Mouse (Mus musculus) heart, postnatal 25 days (tissue): ENCODE results near the gene Cnot6. TPM values are rescaled to one million over a fixed set of nuclear protein-coding genes. Genes with fewer than 3 reads are reported as not detected.

Source experiments
- DNase-seq: peaks from one replicate; pipeline ENCODE4 v3.0.0; 2022; ENCODE audit warnings: low spot score
- intact Hi-C: fragments of 180-260 bp; cut with DNase I; formaldehyde crosslinking; loops from one replicate; pipeline ENCODE4 v1.15.1; 2025
- total RNA-seq, 2 experiments: library from RNA; stranded (reverse); gene quantifications; 2 replicates each; pipeline ENCODE4 v1.2.3; 2021

Gene Cnot6
- total RNA-seq, 2 experiments from 2014 or later: 20.9 to 25.0 TPM

GRCm38 (mm10) chr11:49658791-49659469 is 53.6 kb downstream of the Cnot6 start:
- intact Hi-C loops: no loop called here
- DNase-seq: no peak

DNA sequence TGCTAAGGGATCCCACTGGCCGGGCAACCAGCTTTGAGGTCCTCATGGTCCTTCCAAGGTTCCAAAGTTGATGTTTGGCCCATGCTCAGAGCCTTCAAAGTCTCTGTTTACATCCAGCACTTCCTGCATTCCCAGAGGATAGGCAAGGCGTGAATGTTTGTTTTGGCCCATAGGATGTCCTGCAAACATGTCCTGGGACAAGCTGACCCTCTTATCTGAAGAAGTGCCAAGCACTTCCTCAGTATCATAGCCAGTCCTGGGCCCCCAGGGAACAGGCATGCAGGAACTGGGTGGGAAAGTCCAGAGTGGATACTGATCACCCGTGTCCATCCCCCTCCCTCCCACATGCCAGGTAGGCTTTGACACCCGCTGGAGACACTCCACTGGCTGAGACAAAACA is 54.5 kb downstream of the Cnot6 start:
- intact Hi-C loops: no loop called here
- DNase-seq: no peak

GRCm38 (mm10) chr11:49655501-49655900 is 57.0 kb downstream of the Cnot6 start:
- intact Hi-C loops: no loop called here
- DNase-seq: no peak

DNA sequence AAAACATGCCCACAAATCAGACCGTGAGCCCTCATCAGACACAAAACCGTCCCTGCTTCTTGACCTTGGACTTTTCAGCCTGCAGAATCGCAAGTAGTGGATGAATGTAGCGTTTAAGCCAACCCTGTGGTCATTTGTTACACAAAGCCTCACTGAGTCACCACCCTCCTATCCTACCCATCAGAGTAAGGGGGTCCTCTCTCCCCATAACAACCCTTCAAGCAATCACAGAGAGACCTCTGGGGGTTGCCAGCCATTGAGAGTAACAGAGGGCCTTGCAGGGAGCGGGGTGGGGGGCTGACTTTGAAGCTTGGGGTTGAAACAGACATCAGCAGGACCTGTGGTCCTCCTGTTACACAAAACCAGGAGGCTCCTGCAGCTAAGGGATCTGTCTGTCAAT is 57.9 kb downstream of the Cnot6 start:
- intact Hi-C loops: loop anchor here (5.0 kb wide), 1 partner anchor 193 kb away; the partner anchor contains the start of gene Mapk9

DNA sequence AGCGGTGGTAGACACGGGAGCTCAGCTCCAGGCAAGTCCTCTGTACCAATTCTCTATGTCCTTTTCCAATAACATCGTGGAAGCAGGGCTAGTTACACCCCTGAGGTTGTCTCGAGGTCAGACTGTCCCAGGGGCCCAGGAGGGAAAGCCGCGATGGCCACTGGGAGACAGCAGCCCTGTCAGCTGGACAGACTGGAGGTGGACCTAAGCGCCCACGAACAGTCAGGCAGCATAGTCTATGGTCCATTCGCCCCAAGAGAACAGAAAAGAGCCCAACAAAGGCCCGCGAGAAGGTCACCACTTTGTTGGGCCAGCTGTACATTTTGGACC is 59.5 kb downstream of the Cnot6 start:
- intact Hi-C loops: loop anchor here (5.0 kb wide), 1 partner anchor 194 kb away; the partner anchor contains the start of gene Mapk9
- DNase-seq: no peak

More for the DNA sequence above, 57.9 kb downstream of the Cnot6 start:
- DNase-seq: no peak

DNA sequence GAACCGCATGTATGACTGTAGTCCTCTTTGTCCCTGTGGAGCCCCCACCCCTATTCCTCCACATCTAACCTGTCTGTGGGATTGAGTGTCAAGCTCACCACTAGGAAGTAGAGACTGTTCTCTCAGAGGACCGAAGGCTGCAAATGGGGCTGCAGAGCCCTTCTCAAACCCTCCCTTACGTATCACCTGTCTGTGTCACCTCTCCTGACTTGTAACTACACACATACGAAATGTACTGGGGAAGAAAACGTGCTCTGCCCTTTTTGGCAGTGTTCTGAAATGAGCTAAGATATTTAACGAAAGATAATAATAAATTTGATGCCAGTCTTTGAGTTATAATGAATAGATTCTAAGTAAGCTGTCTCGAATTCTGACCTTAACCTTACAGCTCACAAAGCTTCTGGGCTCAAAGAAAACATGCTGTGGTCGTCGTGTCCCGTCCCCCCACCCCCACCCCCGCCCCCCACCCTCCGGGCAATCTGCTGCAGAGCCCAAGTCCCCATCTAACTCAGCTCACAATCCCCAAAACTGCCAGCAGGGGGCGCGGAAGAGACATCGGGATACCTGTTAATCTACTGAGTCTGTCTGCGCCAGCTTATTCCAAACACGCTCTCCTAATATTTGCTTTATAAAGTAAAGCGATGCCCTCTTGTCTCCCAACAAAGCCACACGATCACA is 60.0 kb downstream of the Cnot6 start:
- DNase-seq: peak; percentile 42
- intact Hi-C loops: loop anchor here (1.0 to 5.0 kb wide), 2 partner anchors 195 to 217 kb away; partner anchors contain the start of gene Mapk9

DNA sequence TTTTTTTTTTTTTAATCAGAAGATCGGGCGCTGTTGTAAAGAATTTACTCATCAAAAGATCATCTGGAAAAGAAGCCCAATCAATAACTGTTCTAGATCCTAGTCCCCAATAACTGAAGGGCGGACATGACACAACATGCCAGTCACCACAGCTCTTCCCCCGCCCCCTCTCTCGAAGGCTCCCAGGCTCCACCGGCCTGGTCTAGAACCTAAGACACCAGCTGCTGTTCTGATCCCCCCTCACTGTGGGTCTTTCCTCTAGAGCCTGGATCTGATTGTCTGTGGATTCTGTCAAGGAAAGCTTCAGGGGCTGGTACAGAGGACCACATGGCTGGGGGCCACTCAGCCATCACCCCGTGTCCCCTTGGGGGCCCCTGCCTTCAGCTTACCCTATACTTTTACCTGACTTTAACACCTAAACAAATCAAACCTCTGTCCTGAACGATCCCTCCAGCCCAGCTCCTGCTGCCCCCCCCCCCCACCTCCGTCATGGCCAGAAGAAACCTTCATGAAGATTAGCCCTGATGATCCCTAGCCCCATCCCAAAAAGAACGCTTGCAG is 60.7 kb downstream of the Cnot6 start:
- DNase-seq: no peak
- intact Hi-C loops: loop anchor here (1.0 to 5.0 kb wide), 2 partner anchors 195 to 217 kb away; partner anchors contain the start of gene Mapk9

- intact Hi-C loops: loop anchor here (5.0 kb wide), 1 partner anchor 196 kb away; the partner anchor contains the start of gene Mapk9
- DNase-seq: no peak
Measured at GRCm38 (mm10) chr11:49650994-49651761, 61.3 kb downstream of the Cnot6 start.

DNA sequence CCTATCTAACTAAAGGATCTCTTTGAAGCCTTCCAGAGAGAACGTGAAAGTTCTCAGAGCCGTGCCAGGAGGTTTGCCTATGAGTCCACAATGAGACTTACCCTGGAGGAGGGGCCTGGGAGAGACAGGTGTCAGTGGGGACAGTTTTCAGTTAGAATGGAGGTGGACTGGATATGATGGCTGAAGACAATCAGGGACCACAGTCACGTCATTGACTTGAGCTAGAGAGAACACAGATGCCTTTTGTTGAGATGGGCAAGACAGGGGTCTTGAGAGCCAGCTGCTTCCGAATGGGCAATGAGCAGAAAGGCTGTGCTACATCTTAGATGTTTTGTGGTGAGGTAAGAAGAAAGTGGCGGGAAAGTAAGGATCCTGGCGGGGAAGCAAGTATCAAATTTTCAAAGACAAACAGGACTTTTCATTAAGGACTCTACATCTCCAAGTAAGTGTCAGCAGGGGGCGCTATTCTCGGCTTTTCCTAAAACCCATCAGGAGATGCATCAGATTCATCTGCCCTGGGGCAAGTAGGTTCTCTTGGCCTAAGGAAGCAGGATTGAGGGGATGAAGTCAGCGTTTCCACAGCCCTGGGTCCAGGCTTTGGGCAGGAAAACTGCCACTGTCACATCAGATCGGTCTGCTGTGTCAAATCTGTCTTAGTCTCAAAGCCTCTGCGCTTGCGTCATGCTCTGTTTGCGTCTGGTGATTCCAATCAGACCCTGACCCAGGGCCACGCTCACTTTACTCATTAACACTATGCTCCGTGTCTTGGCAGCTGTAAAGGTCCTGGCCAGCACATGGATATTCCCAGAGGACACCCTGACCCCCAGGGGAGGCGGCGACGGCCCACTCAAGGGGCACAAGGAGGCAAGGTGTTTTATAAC is 62.2 kb downstream of the Cnot6 start:
- intact Hi-C loops: loop anchor here (5.0 kb wide), 1 partner anchor 197 kb away; the partner anchor contains the start of gene Mapk9
- DNase-seq: no peak

- no peak for DNase-seq
- intact Hi-C loops: no loop called here
Measured at GRCm38 (mm10) chr11:49645677-49646076, 66.8 kb downstream of the Cnot6 start.

DNA sequence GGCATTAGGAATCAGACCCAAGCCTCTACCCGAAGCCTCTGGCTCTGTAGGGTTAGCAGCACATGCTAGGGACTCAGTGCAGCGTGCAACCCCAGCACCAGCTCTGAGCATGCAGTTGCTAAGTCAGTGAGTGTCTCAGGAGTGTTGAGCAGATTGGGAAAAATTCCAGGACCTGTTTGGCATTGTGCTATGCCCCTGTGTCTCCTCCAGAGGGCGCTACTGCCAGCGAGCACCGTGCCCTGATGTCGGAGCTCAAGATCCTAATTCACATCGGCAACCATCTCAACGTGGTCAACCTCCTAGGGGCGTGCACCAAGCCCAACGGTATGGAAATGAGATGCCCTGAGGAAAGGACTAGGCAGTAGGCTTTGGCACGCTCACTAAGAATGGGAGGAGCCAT is 76.1 kb downstream of the Cnot6 start:
- DNase-seq: no peak
- intact Hi-C loops: no loop called here

- intact Hi-C loops: no loop called here
- no peak for DNase-seq
Measured at GRCm38 (mm10) chr11:49635671-49636070, 76.9 kb downstream of the Cnot6 start.

GRCm38 (mm10) chr11:49634101-49634500 is 78.4 kb downstream of the Cnot6 start:
- no peak for DNase-seq
- intact Hi-C loops: loop anchor here (5.0 kb wide), 1 partner anchor 37 kb away; no protein-coding TSS in a partner anchor

DNA sequence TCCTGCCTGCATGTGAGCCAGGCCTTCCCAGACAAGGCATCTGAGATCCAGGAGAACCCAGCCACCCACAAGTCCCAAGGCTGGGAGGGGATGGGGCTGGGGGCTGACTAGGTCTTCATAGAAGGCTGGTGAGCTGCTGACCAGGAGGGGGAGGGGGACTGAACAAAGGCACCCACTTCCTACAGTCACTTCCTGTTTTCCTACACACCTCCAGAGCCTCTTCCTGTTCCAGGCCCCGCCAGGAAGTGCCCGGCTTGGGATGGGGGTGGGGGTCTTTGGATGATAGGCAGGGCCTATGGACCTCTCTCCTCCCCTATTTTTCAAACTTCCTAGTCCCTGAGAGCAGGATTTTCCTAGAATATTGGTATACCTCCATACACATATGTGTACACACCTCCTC is 80.3 kb downstream of the Cnot6 start:
- intact Hi-C loops: loop anchor here (5.0 kb wide), 1 partner anchor 35 kb away; no protein-coding TSS in a partner anchor
- DNase-seq: no peak

- intact Hi-C loops: loop anchor here (5.0 kb wide), 1 partner anchor 34 kb away; no protein-coding TSS in a partner anchor
- DNase-seq: no peak
Measured at GRCm38 (mm10) chr11:49631154-49631553, 81.4 kb downstream of the Cnot6 start.

DNA sequence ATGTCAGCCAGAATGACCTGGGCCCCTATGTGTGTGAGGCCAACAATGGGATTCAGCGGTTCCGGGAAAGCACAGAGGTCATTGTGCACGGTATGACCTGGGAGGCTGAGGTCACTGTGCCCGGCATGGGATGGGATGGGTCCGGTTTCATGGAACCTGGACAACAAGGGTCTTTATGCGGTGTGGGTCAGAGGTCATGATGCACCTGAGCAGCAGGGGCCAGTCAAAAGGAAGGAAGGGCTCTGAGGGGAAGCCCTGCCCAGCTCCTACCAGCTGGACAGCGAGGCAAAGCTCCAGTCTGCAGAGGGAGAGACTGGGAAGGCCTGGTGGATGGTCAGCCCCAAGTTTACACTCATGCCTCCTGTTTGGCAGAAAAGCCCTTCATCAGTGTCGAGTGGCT is 85.8 kb downstream of the Cnot6 start:
- intact Hi-C loops: no loop called here
- no peak for DNase-seq

GRCm38 (mm10) chr11:49625863-49626262 is 86.7 kb downstream of the Cnot6 start:
- intact Hi-C loops: no loop called here

DNA sequence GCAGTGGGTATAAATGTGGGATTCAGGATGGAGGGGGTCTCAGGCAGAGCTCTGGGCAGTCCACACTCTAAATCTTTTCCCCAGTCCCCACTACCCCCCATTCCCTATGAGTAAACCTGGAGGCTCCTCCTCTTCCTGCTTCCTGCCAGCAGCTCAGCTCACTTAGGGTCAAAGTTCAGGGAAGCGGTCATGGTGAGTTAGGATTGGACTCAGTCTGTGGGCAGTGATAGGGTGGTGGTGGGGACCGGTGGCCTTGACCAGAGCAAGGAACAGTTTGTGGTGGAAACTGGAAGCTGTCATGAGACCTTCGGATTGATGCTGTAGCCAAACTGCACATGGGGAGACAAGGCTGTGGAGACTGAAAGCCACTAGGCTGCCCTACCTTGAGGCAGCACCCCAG is 88.4 kb downstream of the Cnot6 start:
- intact Hi-C loops: no loop called here
- DNase-seq: no peak

More at GRCm38 (mm10) chr11:49625863-49626262, 86.7 kb downstream of the Cnot6 start:
- DNase-seq: no peak

GRCm38 (mm10) chr11:49621953-49622352 is 90.6 kb downstream of the Cnot6 start:
- DNase-seq: no peak
- intact Hi-C loops: no loop called here
